Mouse (Mus musculus) midbrain, postnatal 0 days (tissue): ENCODE measurements around the gene Mrpl55. TPM values are rescaled to one million over a fixed set of nuclear protein-coding genes. Genes with fewer than 3 reads are reported as not detected.

ENCODE experiments used
- ATAC-seq: fragments of 200-750 bp; cut with Nextera tagmentation; 2 replicates; pipeline ENCODE4 v1.8.0; 2017; ENCODE audit warnings: moderate number of reproducible peaks, mild to moderate bottlenecking, moderate TSS enrichment, moderate library complexity; ENCODE audit not compliant: low FRiP score
- DNase-seq: peaks from one replicate; pipeline ENCODE4 v3.0.0-alpha.2; 2015; ENCODE audit warnings: low spot score
- H3K27ac ChIP-seq: fragments of 300-500 bp; sonication (generic); 2 replicates; pipeline ENCODE4 v1.5.1; 2014; ENCODE audit warnings: low read depth, mild to moderate bottlenecking, low read length, mixed read lengths
- H3K27me3 ChIP-seq: fragments of 300-500 bp; sonication (generic); 2 replicates; pipeline ENCODE4 v1.6.1; 2014; ENCODE audit warnings: low read length, control low read depth, mixed read lengths; ENCODE audit not compliant: insufficient read depth
- H3K36me3 ChIP-seq: fragments of 300-500 bp; sonication (generic); 2 replicates; pipeline ENCODE4 v1.6.1; 2014; ENCODE audit warnings: low read length, control low read depth, mixed read lengths; ENCODE audit not compliant: insufficient read depth
- H3K4me1 ChIP-seq: fragments of 300-500 bp; sonication (generic); 2 replicates; pipeline ENCODE4 v1.6.1; 2014; ENCODE audit warnings: mild to moderate bottlenecking, control low read depth, antibody characterized with exemption, low read length, mixed read lengths; ENCODE audit not compliant: insufficient read depth
- H3K4me2 ChIP-seq: fragments of 300-500 bp; sonication (generic); 2 replicates; pipeline ENCODE4 v1.6.1; 2014; ENCODE audit warnings: low read depth, mild to moderate bottlenecking, low read length, mixed read lengths; ENCODE audit not compliant: poor library complexity, severe bottlenecking
- H3K4me3 ChIP-seq: fragments of 300-500 bp; sonication (generic); 2 replicates; pipeline ENCODE4 v1.5.1; 2014; ENCODE audit warnings: low read depth, mild to moderate bottlenecking, low read length, moderate library complexity
- H3K9ac ChIP-seq: fragments of 300-500 bp; sonication (generic); replicated peaks from 2 replicates; pipeline ENCODE4 v1.6.1; 2014; ENCODE audit warnings: mild to moderate bottlenecking, low read length, moderate library complexity, mixed read lengths; ENCODE audit not compliant: poor library complexity, severe bottlenecking
- H3K9me3 ChIP-seq: fragments of 300-500 bp; sonication (generic); 2 replicates; pipeline ENCODE4 v1.6.1; 2016; ENCODE audit warnings: low read length, control low read depth
- CTCF ChIP-seq: IDR thresholded peaks from 2 replicates; pipeline ENCODE4 v1.5.1; 2016; ENCODE audit warnings: antibody characterized with exemption, mild to moderate bottlenecking
- WGBS: fragments of 180-500 bp; shearing (Covaris S2); extraction: QIAGEN DNeasy Blood & Tissue Kit; methylation state at CpG from one replicate; pipeline ENCODE4 v1.1.7; 2014; 5-methylcytosine and 5-hydroxymethylcytosine counted together
- polyA plus RNA-seq: library from polyadenylated mRNA; unstranded; fragments of >200 nt; fragmentation: Nextera tagmentation; extraction: Ambion mirVana; gene quantifications from 2 replicates; pipeline ENCODE4 v1.2.1, GENCODE M21; 2015
- total RNA-seq: library from RNA; depleted of rRNA; stranded (reverse); fragments of >200 nt; gene quantifications from 2 replicates; pipeline ENCODE4 v1.2.3, GENCODE M21; 2014

Mrpl55 gene
- total and polyA plus RNA-seq, 2 experiments from 2014 or later: 80.6 to 104 TPM

- H3K4me3 ChIP-seq: no peak overlapping the region
- H3K27me3 ChIP-seq: no peaks in the 10 kb centered on the region
- WGBS: 91% methylated on average over 12 of the region's 12 CpGs
Measured at GRCm38 (mm10) chr11:59212892-59213494, 10.7 kb downstream of the Mrpl55 start.

GRCm38 (mm10) chr11:59216955-59217354 is 14.7 kb downstream of the Mrpl55 start:
- Histone ChIP-seq H3K4me1 (no peaks in the 10 kb centered on the region; the same call in 1 of the 2 replicates), H3K9ac (no peak overlapping the region), H3K9me3 (no peaks in the 10 kb centered on the region), H3K4me2 (no peak overlapping the region), H3K27ac (no peak overlapping the region), H3K36me3 (peaks cover 10% of the 10 kb centered on the region), H3K4me3 (no peak overlapping the region), H3K27me3 (no peaks in the 10 kb centered on the region)
- WGBS: 87% methylated on average over 3 of the region's 3 CpGs
- no peak for TF ChIP-seq CTCF
- no peak for ATAC-seq
- DNase-seq: no peak

More at GRCm38 (mm10) chr11:59212892-59213494, 10.7 kb downstream of the Mrpl55 start:
- ATAC-seq: no peak
- Histone ChIP-seq H3K27ac (no peak overlapping the region), H3K9ac (no peak overlapping the region), H3K36me3 (peaks cover 24% of the 10 kb centered on the region), H3K9me3 (no peaks in the 10 kb centered on the region), H3K4me2 (no peak overlapping the region), H3K4me1 (no peaks in the 10 kb centered on the region)
- TF ChIP-seq CTCF: no peak
- no peak for DNase-seq

GRCm38 (mm10) chr11:59218389-59218998 is 16.2 kb downstream of the Mrpl55 start:
- 89% methylated on average over 4 of the region's 4 CpGs for WGBS
- no peak for ATAC-seq

GRCm38 (mm10) chr11:59219064-59219463 is 16.8 kb downstream of the Mrpl55 start:
- H3K9ac ChIP-seq: no peak overlapping the region
- no peak for DNase-seq
- H3K36me3 ChIP-seq: peaks cover 4% of the 10 kb centered on the region; the same call in 1 of the 2 replicates
- H3K4me1 ChIP-seq: peaks cover 4% of the 10 kb centered on the region; the same call in 1 of the 2 replicates
- no peak overlapping the region for H3K4me3 ChIP-seq
- peak; percentile 52 for TF ChIP-seq CTCF
- no peak overlapping the region for H3K4me2 ChIP-seq
- H3K9me3 ChIP-seq: no peaks in the 10 kb centered on the region
- no peak overlapping the region for H3K27ac ChIP-seq
- H3K27me3 ChIP-seq: no peaks in the 10 kb centered on the region
- no peak for ATAC-seq

More at GRCm38 (mm10) chr11:59218389-59218998, 16.2 kb downstream of the Mrpl55 start:
- Histone ChIP-seq H3K9ac (no peak overlapping the region), H3K9me3 (no peaks in the 10 kb centered on the region), H3K36me3 (peaks cover 4% of the 10 kb centered on the region; the same call in 1 of the 2 replicates), H3K27me3 (no peaks in the 10 kb centered on the region), H3K27ac (no peak overlapping the region), H3K4me2 (no peak overlapping the region), H3K4me3 (no peak overlapping the region), H3K4me1 (peaks cover 1% of the 10 kb centered on the region; the same call in 1 of the 2 replicates)
- no peak for DNase-seq
- TF ChIP-seq CTCF: no peak

- no peak for TF ChIP-seq CTCF
- H3K4me2 ChIP-seq: no peak overlapping the region
- H3K36me3 ChIP-seq: no peaks in the 10 kb centered on the region
- no peak overlapping the region for H3K9ac ChIP-seq
- no peaks in the 10 kb centered on the region for H3K9me3 ChIP-seq
- ATAC-seq (no peak), DNase-seq (no peak)
- peaks cover 15% of the 10 kb centered on the region for H3K4me1 ChIP-seq
- H3K4me3 ChIP-seq: no peak overlapping the region
- no peak overlapping the region for H3K27ac ChIP-seq
- H3K27me3 ChIP-seq: no peaks in the 10 kb centered on the region
Measured at GRCm38 (mm10) chr11:59221604-59222003, 19.3 kb downstream of the Mrpl55 start.

- no peaks in the 10 kb centered on the region for H3K27me3 ChIP-seq
Measured at GRCm38 (mm10) chr11:59222306-59222705, 20.0 kb downstream of the Mrpl55 start.

More at GRCm38 (mm10) chr11:59222306-59222705, 20.0 kb downstream of the Mrpl55 start:
- Histone ChIP-seq H3K4me1 (peaks cover 15% of the 10 kb centered on the region), H3K4me3 (no peak overlapping the region), H3K4me2 (no peak overlapping the region), H3K36me3 (no peaks in the 10 kb centered on the region), H3K27ac (no peak overlapping the region), H3K9me3 (no peaks in the 10 kb centered on the region), H3K9ac (no peak overlapping the region)
- TF ChIP-seq CTCF: no peak
- WGBS: 88% methylated on average over 4 of the region's 4 CpGs
- DNase-seq (no peak), ATAC-seq (no peak)
